Mouse (Mus musculus): Measurements from ENCODE around the gene Uts2b.

DNA sequence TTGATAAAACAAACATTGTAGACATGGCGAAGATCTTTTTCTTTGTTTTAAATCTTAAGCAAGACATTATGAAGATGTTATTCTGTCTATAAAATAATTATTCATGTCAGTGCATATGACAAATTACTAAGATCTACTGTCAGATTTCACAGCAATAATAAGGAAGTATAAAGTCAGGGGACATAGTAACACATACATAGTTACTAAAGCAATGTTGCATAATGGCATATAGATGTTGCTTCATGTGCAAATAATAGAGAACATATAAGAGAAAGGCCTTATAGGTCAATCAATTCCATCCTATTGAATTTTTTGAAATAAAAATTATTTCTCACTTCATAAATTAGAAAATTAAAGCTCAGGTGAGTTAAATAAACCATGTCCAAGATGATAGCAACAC, 50.9 kb downstream of the Uts2b start:
- TF ChIP-seq CTCF (IDR thresholded peaks at IDR 0.05; ENCODE audit: control insufficient read depth, insufficient read depth, insufficient replicate concordance, low read depth, low read length), result no peak
- no peak for TF ChIP-seq POLR2A (IDR thresholded peaks at IDR 0.05; ENCODE audit: control insufficient read depth, low read depth, low read length)
